In the genomic region with DNA sequence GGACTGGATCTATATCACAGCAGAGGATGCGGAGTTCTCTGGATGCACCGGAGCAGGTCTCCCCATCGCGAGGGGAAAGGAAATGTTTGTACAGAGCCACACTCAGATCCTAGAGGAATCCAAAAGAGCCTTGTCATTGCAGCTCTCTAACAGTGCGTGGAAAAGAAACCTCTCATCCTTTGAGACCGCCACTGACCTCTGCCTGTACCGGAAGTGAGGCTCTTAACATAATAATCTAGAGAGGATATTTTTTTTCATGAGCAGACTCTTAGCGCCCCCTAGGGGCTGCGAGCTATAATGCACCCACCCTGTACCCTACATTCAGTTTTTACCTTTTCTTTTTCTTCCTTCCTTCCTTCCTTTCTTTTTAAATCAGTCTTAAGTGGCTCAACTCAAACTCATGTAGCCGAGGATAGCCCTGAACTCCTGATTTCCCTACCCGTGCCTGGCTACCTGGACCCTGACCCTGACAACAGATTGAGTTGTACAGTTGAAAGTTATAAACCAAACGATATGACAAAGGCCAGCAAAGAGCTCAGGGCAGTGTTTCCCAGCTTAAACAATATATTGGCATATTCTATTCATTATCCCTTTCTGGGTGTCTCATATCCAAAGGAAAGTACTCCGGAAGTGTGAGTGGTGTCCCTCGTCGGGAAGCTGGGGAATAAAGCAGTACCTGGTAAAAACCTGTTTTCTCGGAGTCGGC, we compare ENCODE assay signal across 8 mouse cellular contexts. TPM values are rescaled to one million over a fixed set of nuclear protein-coding genes. Genes with fewer than 3 reads are reported as not detected.
DNase-seq lines count a peak whose midpoint lies in the region; ATAC-seq and TF ChIP-seq lines count a peak whose summit lies in the region.

No protein-coding gene starts in this region.

- H3K4me3 ChIP-seq in erythroblast, embryonic 14.5 days (replicated peaks), result peak overlapping the region; percentile 18
- no peak overlapping the region for H3K4me3 ChIP-seq in bone marrow, adult 2 months (replicated peaks; ENCODE audit: control insufficient read depth, low read depth, low read length)
- H3K4me3 ChIP-seq in forebrain, embryonic 13.5 days, result no peak overlapping the region
- H3K4me3 ChIP-seq in hindbrain, embryonic 11.5 days (ENCODE audit: low read depth, low read length), result no peak overlapping the region
- H3K4me3 ChIP-seq in midbrain, embryonic 14.5 days (replicated peaks; ENCODE audit: low read depth, low read length), result no peak overlapping the region
- no peak overlapping the region for H3K4me3 ChIP-seq in stomach, postnatal 0 days (ENCODE audit: low read depth, low read length)

- H3K27ac ChIP-seq in bone marrow, adult 2 months (ENCODE audit: control insufficient read depth, insufficient read depth, low read depth, low read length, poor library complexity), result no peak overlapping the region
- H3K27ac ChIP-seq in forebrain, embryonic 13.5 days, result no peak overlapping the region
- H3K27ac ChIP-seq in hindbrain, embryonic 11.5 days (ENCODE audit: low read depth, low read length), result no peak overlapping the region
- no peak overlapping the region; the same call in 1 of the 2 replicates for H3K27ac ChIP-seq in midbrain, embryonic 14.5 days (replicated peaks; ENCODE audit: low read depth, low read length)
- no peak overlapping the region for H3K27ac ChIP-seq in stomach, postnatal 0 days (replicated peaks)

- H3K9me3 ChIP-seq in erythroblast, embryonic 14.5 days (ENCODE audit: control insufficient read depth, low read length), result no peaks in the 10 kb centered on the region
- H3K9me3 ChIP-seq in forebrain, embryonic 13.5 days (replicated peaks), result no peaks in the 10 kb centered on the region
- no peaks in the 10 kb centered on the region for H3K9me3 ChIP-seq in hindbrain, embryonic 11.5 days (ENCODE audit: control insufficient read depth, low read length)
- H3K9me3 ChIP-seq in midbrain, embryonic 14.5 days (ENCODE audit: control insufficient read depth, low read length), result no peaks in the 10 kb centered on the region
- no peaks in the 10 kb centered on the region for H3K9me3 ChIP-seq in stomach, postnatal 0 days (ENCODE audit: control insufficient read depth, low read length)

- H3K4me2 ChIP-seq in forebrain, embryonic 13.5 days, result peak overlapping the region; percentile 24; the same call in 1 of the 2 replicates
- H3K4me2 ChIP-seq in hindbrain, embryonic 11.5 days (replicated peaks; ENCODE audit: low read depth, low read length), result no peak overlapping the region; the same call in 1 of the 2 replicates
- H3K4me2 ChIP-seq in midbrain, embryonic 14.5 days (ENCODE audit: low read length), result 0 out of 2 replicates have a peak overlapping the region, but pooled peaks have one; percentile 2
- peak overlapping the region; percentile 14; the same call in 1 of the 2 replicates for H3K4me2 ChIP-seq in stomach, postnatal 0 days (replicated peaks; ENCODE audit: low read depth)

- peak; percentile 53 for TF ChIP-seq CTCF in bone marrow, adult 2 months (IDR thresholded peaks at IDR 0.05; ENCODE audit: control insufficient read depth, insufficient read depth, low read length)
- TF ChIP-seq CTCF in stomach, postnatal 0 days (IDR thresholded peaks at IDR 0.05; ENCODE audit: low read depth), result peak; percentile 83

- peaks cover 6% of the 10 kb centered on the region for H3K36me3 ChIP-seq in erythroblast, embryonic 14.5 days (ENCODE audit: control insufficient read depth)
- peaks cover 16% of the 10 kb centered on the region for H3K36me3 ChIP-seq in forebrain, embryonic 13.5 days (ENCODE audit: poor library complexity, severe bottlenecking)
- no peaks in the 10 kb centered on the region; the same call in 1 of the 2 replicates for H3K36me3 ChIP-seq in hindbrain, embryonic 11.5 days (ENCODE audit: control insufficient read depth, insufficient read depth, low read length)
- H3K36me3 ChIP-seq in midbrain, embryonic 14.5 days (ENCODE audit: control insufficient read depth, insufficient read depth, low read length), result no peaks in the 10 kb centered on the region
- no peaks in the 10 kb centered on the region for H3K36me3 ChIP-seq in stomach, postnatal 0 days (ENCODE audit: control insufficient read depth, insufficient read depth, low read length)

- H3K4me1 ChIP-seq in erythroblast, embryonic 14.5 days (ENCODE audit: control insufficient read depth), result peaks cover 26% of the 10 kb centered on the region
- no peaks in the 10 kb centered on the region for H3K4me1 ChIP-seq in bone marrow, adult 2 months (ENCODE audit: control insufficient read depth, insufficient read depth, low read length)
- H3K4me1 ChIP-seq in forebrain, embryonic 13.5 days, result peaks cover 17% of the 10 kb centered on the region
- no peaks in the 10 kb centered on the region for H3K4me1 ChIP-seq in hindbrain, embryonic 11.5 days (replicated peaks; ENCODE audit: control insufficient read depth, insufficient read depth, low read length)
- H3K4me1 ChIP-seq in midbrain, embryonic 14.5 days (ENCODE audit: control insufficient read depth, insufficient read depth, low read length), result peaks cover 13% of the 10 kb centered on the region; the same call in 1 of the 2 replicates
- H3K4me1 ChIP-seq in stomach, postnatal 0 days (replicated peaks; ENCODE audit: control insufficient read depth, insufficient read depth), result no peaks in the 10 kb centered on the region

- no peak for TF ChIP-seq EP300 in stomach, postnatal 0 days (optimal IDR thresholded peaks at IDR 0.05)

- peak; percentile 75 for DNase-seq in hindbrain, embryonic 11.5 days (ENCODE audit: low spot score)
- DNase-seq in left cerebral cortex, postnatal 4 days, result peak; percentile 67
- DNase-seq in midbrain, embryonic 14.5 days, result peak; percentile 78
- peak; percentile 64 for DNase-seq in stomach, postnatal 0 days (ENCODE audit: low spot score)

- ATAC-seq in erythroblast, adult 5-6 weeks (replicated peaks; ENCODE audit: low FRiP score, poor library complexity, severe bottlenecking), result no peak
- no peak for ATAC-seq in forebrain, embryonic 13.5 days
- ATAC-seq in hindbrain, embryonic 11.5 days (ENCODE audit: low FRiP score), result no peak
- no peak for ATAC-seq in midbrain, embryonic 14.5 days (ENCODE audit: low FRiP score, low TSS enrichment)
- ATAC-seq in stomach, postnatal 0 days (ENCODE audit: low FRiP score, low TSS enrichment), result no peak

- TF ChIP-seq POLR2A in bone marrow, adult 2 months (IDR thresholded peaks at IDR 0.05; ENCODE audit: borderline replicate concordance, control insufficient read depth, low read depth, low read length), result no peak

- no peak overlapping the region for H3K9ac ChIP-seq in forebrain, embryonic 13.5 days
- H3K9ac ChIP-seq in hindbrain, embryonic 11.5 days (ENCODE audit: low read depth, low read length), result no peak overlapping the region
- no peak overlapping the region for H3K9ac ChIP-seq in midbrain, embryonic 14.5 days (replicated peaks; ENCODE audit: low read length)
- no peak overlapping the region for H3K9ac ChIP-seq in stomach, postnatal 0 days (ENCODE audit: low read length)

- 55% methylated on average over 17 of the region's 17 CpGs for WGBS in bone marrow, adult 2 months
- 67% methylated on average over 17 of the region's 17 CpGs for WGBS in forebrain, embryonic 13.5 days
- 61% methylated on average over 17 of the region's 17 CpGs for WGBS in hindbrain, embryonic 11.5 days
- 62% methylated on average over 17 of the region's 17 CpGs for WGBS in midbrain, embryonic 14.5 days
- WGBS in stomach, postnatal 0 days, result 58% methylated on average over 17 of the region's 17 CpGs

- intact Hi-C loops in left cerebral cortex, postnatal 4 days (cut with DNase I), result no loop called here

- H3K27me3 ChIP-seq in erythroblast, embryonic 14.5 days (ENCODE audit: control insufficient read depth), result no peaks in the 10 kb centered on the region
- H3K27me3 ChIP-seq in forebrain, embryonic 13.5 days, result no peaks in the 10 kb centered on the region; the same call in 1 of the 2 replicates
- no peaks in the 10 kb centered on the region for H3K27me3 ChIP-seq in hindbrain, embryonic 11.5 days (ENCODE audit: control insufficient read depth, insufficient read depth, low read length)
- H3K27me3 ChIP-seq in midbrain, embryonic 14.5 days (ENCODE audit: control insufficient read depth, insufficient read depth, low read length), result no peaks in the 10 kb centered on the region
- no peaks in the 10 kb centered on the region for H3K27me3 ChIP-seq in stomach, postnatal 0 days (ENCODE audit: control insufficient read depth, insufficient read depth, low read length)

RNA-seq across cellular contexts. Expression of a gene that starts 3.4 kb away (rescaled TPM):
- 0.17 and 0.28 TPM in 2 replicates for polyA plus RNA-seq in erythroblast, embryonic 14.5 days (2012)
- total RNA-seq in erythroblast, adult 5-6 weeks (2015; ENCODE audit: low replicate concordance), result not detected in 2 replicates
- total RNA-seq in erythroblast, adult 5-6 weeks (2017; ENCODE audit: low replicate concordance), result 0.98 and 2.1 TPM in 2 replicates
- polyA plus RNA-seq in bone marrow, adult 2 months (2011; ENCODE audit: insufficient read depth, insufficient read length, low replicate concordance, missing spikeins), result 7.2 and 13.4 TPM in 2 replicates
- 24.7 and 25.4 TPM in 2 replicates for polyA plus RNA-seq in forebrain, embryonic 13.5 days (2015; fragmentation: Nextera tagmentation; extraction: Ambion mirVana)
- polyA plus RNA-seq in hindbrain, embryonic 11.5 days (2014; fragmentation: Nextera tagmentation; extraction: Ambion mirVana), result 17.1 and 18.1 TPM in 2 replicates
- 1 to 10 TPM; 7.8 to 8.0 TPM for total RNA-seq in left cerebral cortex, postnatal 4 days (2021)
- polyA plus RNA-seq in midbrain, embryonic 14.5 days (2014; fragmentation: Nextera tagmentation; extraction: Ambion mirVana), result 23.0 and 24.6 TPM in 2 replicates
- 9.3 and 10.4 TPM in 2 replicates for polyA plus RNA-seq in stomach, postnatal 0 days (2015; fragmentation: Nextera tagmentation; extraction: Ambion mirVana)

RNA-seq across cellular contexts. Expression of a gene that starts 13.6 kb away (rescaled TPM):
- polyA plus RNA-seq in erythroblast, embryonic 14.5 days (2012), result 0.08 and 0.12 TPM in 2 replicates
- total RNA-seq in erythroblast, adult 5-6 weeks (2015; ENCODE audit: low replicate concordance), result 1.5 TPM in 1 of 2 replicates, not detected in the other
- total RNA-seq in erythroblast, adult 5-6 weeks (2017; ENCODE audit: low replicate concordance), result not detected in 2 replicates
- polyA plus RNA-seq in bone marrow, adult 2 months (2011; ENCODE audit: insufficient read depth, insufficient read length, low replicate concordance, missing spikeins), result 2.2 and 4.0 TPM in 2 replicates
- 9.3 and 13.4 TPM in 2 replicates for polyA plus RNA-seq in forebrain, embryonic 13.5 days (2015; fragmentation: Nextera tagmentation; extraction: Ambion mirVana)
- 9.3 and 10.2 TPM in 2 replicates for polyA plus RNA-seq in hindbrain, embryonic 11.5 days (2014; fragmentation: Nextera tagmentation; extraction: Ambion mirVana)
- total RNA-seq in left cerebral cortex, postnatal 4 days (2021), result 10 to 100 TPM; 39.0 to 39.2 TPM
- polyA plus RNA-seq in midbrain, embryonic 14.5 days (2014; fragmentation: Nextera tagmentation; extraction: Ambion mirVana), result 16.8 and 17.6 TPM in 2 replicates
- polyA plus RNA-seq in stomach, postnatal 0 days (2015; fragmentation: Nextera tagmentation; extraction: Ambion mirVana), result 2.1 and 2.4 TPM in 2 replicates

RNA-seq across cellular contexts. Expression of a gene that starts 56.8 kb away (rescaled TPM):
- polyA plus RNA-seq in erythroblast, embryonic 14.5 days (2012), result not detected in 2 replicates
- not detected in 2 replicates for total RNA-seq in erythroblast, adult 5-6 weeks (2015; ENCODE audit: low replicate concordance)
- 0.09 and 0.14 TPM in 2 replicates for total RNA-seq in erythroblast, adult 5-6 weeks (2017; ENCODE audit: low replicate concordance)
- 0.35 TPM in 1 of 2 replicates, not detected in the other for polyA plus RNA-seq in bone marrow, adult 2 months (2011; ENCODE audit: insufficient read depth, insufficient read length, low replicate concordance, missing spikeins)
- polyA plus RNA-seq in forebrain, embryonic 13.5 days (2015; fragmentation: Nextera tagmentation; extraction: Ambion mirVana), result 5.5 and 8.1 TPM in 2 replicates
- polyA plus RNA-seq in hindbrain, embryonic 11.5 days (2014; fragmentation: Nextera tagmentation; extraction: Ambion mirVana), result 0.97 and 2.3 TPM in 2 replicates
- total RNA-seq in left cerebral cortex, postnatal 4 days (2021), result 10 to 100 TPM; 53.6 to 65.1 TPM
- 17.9 and 19.0 TPM in 2 replicates for polyA plus RNA-seq in midbrain, embryonic 14.5 days (2014; fragmentation: Nextera tagmentation; extraction: Ambion mirVana)
- 0.62 and 0.81 TPM in 2 replicates for polyA plus RNA-seq in stomach, postnatal 0 days (2015; fragmentation: Nextera tagmentation; extraction: Ambion mirVana)
